Mouse (Mus musculus) testis, adult 2 months (tissue): Measurements from ENCODE around the gene Emsy. TPM values are rescaled to one million over a fixed set of nuclear protein-coding genes. Genes with fewer than 3 reads are reported as not detected.

Source experiments
- H3K27ac ChIP-seq: fragments of 200-500 bp; 2 replicates; pipeline ENCODE4 v1.5.1; 2012; ENCODE audit warnings: low read depth, low read length; ENCODE audit not compliant: control insufficient read depth, insufficient read depth
- H3K27me3 ChIP-seq: fragments of 200-500 bp; 2 replicates; pipeline ENCODE4 v1.6.1; 2012; ENCODE audit warnings: mild to moderate bottlenecking, low read length, moderate library complexity; ENCODE audit not compliant: control insufficient read depth, insufficient read depth
- H3K36me3 ChIP-seq: fragments of 200-500 bp; 2 replicates; pipeline ENCODE4 v1.6.1; 2012; ENCODE audit warnings: mild to moderate bottlenecking, low read length; ENCODE audit not compliant: control insufficient read depth, insufficient read depth
- H3K4me1 ChIP-seq: fragments of 200-500 bp; 2 replicates; pipeline ENCODE4 v1.6.1; 2012; ENCODE audit warnings: low read length; ENCODE audit not compliant: control insufficient read depth, insufficient read depth
- H3K4me3 ChIP-seq: fragments of 200-500 bp; 2 replicates; pipeline ENCODE4 v1.5.1; 2012; ENCODE audit warnings: low read depth, mild to moderate bottlenecking, low read length, moderate library complexity, mixed read lengths; ENCODE audit not compliant: control insufficient read depth
- CTCF ChIP-seq: fragments of 200-500 bp; IDR thresholded peaks from 2 replicates; pipeline ENCODE4 v1.5.1; 2012; ENCODE audit warnings: low read depth, mild to moderate bottlenecking, inconsistent platforms, low read length, moderate library complexity; ENCODE audit not compliant: control insufficient read depth, insufficient read depth, insufficient replicate concordance
- POLR2A ChIP-seq: fragments of 200-500 bp; IDR thresholded peaks from 2 replicates; pipeline ENCODE4 v1.6.1; 2012; ENCODE audit warnings: low read depth, mild to moderate bottlenecking, inconsistent platforms, low read length, moderate library complexity; ENCODE audit not compliant: control insufficient read depth
- polyA plus RNA-seq: library from polyadenylated mRNA; depleted of rRNA; stranded (reverse); fragments of >200 nt; gene quantifications from 2 replicates; pipeline ENCODE4 v1.2.3, GENCODE M21; 2012

Gene Emsy
- polyA plus RNA-seq, 1 experiment, result 19.3 TPM

DNA sequence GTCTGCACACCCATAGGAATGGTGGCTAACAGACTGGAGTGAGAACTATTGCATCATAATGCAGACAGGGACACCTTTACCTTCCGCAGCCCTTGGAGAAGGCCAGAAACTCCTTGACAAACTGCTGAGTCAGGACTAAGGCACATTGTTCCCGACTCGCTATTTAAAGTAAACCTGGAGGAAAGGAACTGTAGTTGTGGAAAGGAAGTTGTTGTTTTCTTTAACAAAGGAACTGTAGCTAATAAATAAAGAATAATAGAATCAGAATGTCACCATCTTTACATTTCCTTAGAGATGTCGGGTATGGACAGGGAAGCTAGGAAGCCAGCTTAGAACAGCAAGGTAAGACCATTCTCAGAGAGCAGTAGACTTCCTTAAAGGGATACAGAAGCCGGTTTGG, 89.5 kb downstream of the Emsy start:
- H3K27me3 ChIP-seq, result no peaks in the 10 kb centered on the region
- H3K27ac ChIP-seq, result no peak overlapping the region
- H3K36me3 ChIP-seq, result no peaks in the 10 kb centered on the region
- no peaks in the 10 kb centered on the region for H3K4me1 ChIP-seq
- TF ChIP-seq POLR2A (no peak), CTCF (no peak)
- H3K4me3 ChIP-seq, result peak overlapping the region; percentile 57

DNA sequence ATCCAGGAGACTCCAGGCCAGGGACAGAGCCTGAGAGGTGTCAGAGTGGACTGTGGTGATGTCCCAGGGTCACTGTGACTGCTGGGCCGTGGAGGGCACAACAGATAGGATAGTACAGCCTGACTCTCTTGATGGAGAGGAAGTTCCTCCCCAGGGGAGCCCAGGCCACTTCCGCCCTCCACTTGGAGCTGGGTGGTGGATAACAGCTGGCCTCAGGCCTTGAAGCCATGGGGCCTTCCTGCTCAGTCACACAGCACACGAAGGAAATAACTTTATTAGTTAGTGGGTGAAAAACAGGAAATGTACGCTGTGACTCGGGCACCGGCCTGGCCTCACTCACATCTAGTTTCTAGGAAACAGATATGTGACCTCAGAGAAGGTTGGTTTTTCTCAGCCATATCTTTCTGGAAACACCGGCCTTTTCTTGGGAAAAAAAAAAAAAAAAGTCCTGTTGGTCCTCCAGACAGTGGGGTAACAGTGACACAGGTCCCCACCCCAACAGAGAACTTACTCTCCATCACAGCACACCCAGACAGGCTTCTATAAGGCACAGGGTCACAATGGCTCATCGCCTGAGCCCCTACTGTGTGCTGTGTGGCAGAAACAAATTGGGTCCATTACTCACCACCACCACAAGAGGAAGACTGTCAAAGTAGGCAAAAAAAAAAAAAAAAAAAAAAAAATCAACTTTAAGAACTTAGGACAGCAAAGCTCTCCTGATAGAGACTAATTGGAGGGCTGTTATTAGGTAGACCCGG, 91.8 kb downstream of the Emsy start:
- H3K4me1 ChIP-seq, result no peaks in the 10 kb centered on the region
- no peaks in the 10 kb centered on the region for H3K27me3 ChIP-seq
- TF ChIP-seq CTCF, result no peak
- no peak for TF ChIP-seq POLR2A
- H3K4me3 ChIP-seq, result peak overlapping the region; percentile 25
- H3K27ac ChIP-seq, result no peak overlapping the region
- no peaks in the 10 kb centered on the region for H3K36me3 ChIP-seq

GRCm38 (mm10) chr7:98563991-98564390, 92.6 kb downstream of the Emsy start:
- Histone ChIP-seq H3K4me3 (peak overlapping the region; percentile 25; the same call in 1 of the 2 replicates), H3K36me3 (no peaks in the 10 kb centered on the region), H3K4me1 (no peaks in the 10 kb centered on the region), H3K27ac (no peak overlapping the region), H3K27me3 (no peaks in the 10 kb centered on the region)
- TF ChIP-seq CTCF, result no peak
- no peak for TF ChIP-seq POLR2A

- no peaks in the 10 kb centered on the region for H3K36me3 ChIP-seq
- no peaks in the 10 kb centered on the region for H3K27me3 ChIP-seq
- no peaks in the 10 kb centered on the region for H3K4me1 ChIP-seq
- H3K27ac ChIP-seq, result no peak overlapping the region
- TF ChIP-seq CTCF (no peak), POLR2A (no peak)
- no peak overlapping the region for H3K4me3 ChIP-seq
Observed at GRCm38 (mm10) chr7:98562966-98563365, 93.6 kb downstream of the Emsy start.

DNA sequence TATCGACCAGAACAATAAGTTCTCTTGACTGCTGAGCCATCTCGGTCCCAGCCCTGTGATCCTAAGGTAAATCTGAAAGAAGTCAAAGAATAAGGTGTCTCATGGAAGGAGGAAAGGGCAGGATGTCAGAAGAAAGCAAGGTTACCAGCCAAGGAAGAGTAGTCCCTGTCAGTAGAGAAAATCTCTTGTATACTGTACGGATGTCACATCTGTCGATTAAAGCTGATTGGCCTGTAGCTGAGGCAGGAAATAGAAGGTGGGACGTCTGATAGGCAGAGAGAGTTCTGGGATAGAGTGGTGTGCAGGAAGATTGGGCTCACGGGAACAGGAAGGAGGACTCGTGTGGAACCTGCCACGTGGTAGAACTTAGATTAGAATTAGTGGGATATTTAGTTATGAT, 94.4 kb downstream of the Emsy start:
- Histone ChIP-seq H3K36me3 (no peaks in the 10 kb centered on the region), H3K27me3 (no peaks in the 10 kb centered on the region), H3K4me3 (no peak overlapping the region), H3K27ac (no peak overlapping the region), H3K4me1 (no peaks in the 10 kb centered on the region)
- TF ChIP-seq CTCF (no peak), POLR2A (no peak)

DNA sequence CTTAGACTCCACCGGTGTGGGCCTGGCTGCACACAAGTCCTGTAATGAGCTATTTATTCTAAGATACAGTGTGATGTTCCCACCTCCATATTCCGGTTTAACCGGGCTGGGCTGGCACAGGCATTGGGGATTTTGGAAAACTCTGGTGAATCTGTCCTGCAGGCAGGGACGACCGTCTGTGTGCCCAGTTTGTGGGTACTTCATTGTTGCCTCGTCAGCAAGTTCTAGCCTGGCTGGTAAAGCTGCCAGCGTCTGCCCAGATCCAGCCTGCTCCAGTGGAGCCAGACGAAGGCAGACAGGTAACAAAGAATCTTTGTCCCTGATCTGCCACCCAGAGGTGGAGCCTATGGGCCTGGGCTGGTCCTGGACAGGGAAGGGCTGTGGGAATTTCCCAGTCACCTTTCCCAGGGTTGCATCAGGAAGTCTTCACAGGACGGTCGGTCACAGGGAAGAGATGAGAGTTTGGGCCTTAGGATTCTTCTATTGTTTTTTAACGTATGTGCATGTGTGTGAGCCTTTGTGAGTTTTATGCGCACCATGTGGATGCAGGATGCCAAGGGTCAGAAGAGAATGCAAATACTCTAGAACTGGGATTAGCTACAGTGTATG, 94.9 kb downstream of the Emsy start:
- no peak overlapping the region for H3K27ac ChIP-seq
- no peak for TF ChIP-seq POLR2A
- TF ChIP-seq CTCF, result no peak

DNA sequence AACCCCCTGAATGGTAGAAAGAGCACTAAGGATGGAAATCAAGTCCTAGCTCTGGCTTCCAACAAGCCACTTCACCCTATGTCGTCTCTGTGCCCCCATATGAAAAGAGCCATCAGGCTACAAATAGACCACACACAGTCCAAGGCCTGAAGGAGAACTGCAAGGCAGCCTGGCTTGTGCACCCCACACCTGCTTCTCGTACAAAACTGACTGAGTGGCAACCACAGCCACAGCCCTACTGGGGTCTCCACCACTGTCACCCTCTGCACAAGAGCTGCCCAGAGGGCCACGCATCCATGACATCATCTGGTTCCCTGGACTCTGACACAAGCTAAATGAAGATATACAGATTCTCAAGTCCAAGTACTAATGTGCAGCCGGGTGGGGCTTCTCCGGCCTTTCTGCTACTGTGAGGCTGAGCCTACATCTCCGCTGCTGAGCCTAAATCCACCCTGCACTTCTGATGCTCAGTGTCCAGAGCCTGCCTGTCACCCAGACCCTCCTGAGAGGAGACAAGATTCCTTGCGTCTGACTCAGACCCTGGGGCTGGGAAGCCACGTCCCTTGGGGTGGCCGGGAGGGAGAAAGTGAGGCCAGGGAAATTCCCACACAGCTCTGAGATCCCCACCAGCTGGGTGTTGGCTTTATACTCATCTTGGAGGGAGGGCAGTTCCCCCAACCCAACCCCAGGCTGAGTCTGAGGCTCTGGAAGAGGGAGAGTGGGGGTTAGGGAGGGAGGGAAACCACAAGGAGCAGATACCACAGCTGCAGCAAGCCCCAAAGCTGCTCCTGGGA, 98.3 kb downstream of the Emsy start:
- no peak overlapping the region for H3K27ac ChIP-seq
- H3K4me3 ChIP-seq, result no peak overlapping the region
- TF ChIP-seq CTCF (no peak), POLR2A (no peak)
- H3K4me1 ChIP-seq, result no peaks in the 10 kb centered on the region
- H3K36me3 ChIP-seq, result no peaks in the 10 kb centered on the region
- H3K27me3 ChIP-seq, result no peaks in the 10 kb centered on the region

More for the DNA sequence above, 94.9 kb downstream of the Emsy start:
- Histone ChIP-seq H3K36me3 (no peaks in the 10 kb centered on the region), H3K27me3 (no peaks in the 10 kb centered on the region), H3K4me3 (no peak overlapping the region), H3K4me1 (no peaks in the 10 kb centered on the region)
